Mouse (Mus musculus) liver, embryonic 14.5 days (tissue): Measurements from ENCODE around the gene Gm20458.

Source experiments
- CTCF ChIP-seq: IDR thresholded peaks from 2 replicates; pipeline ENCODE4 v1.5.1; 2016; ENCODE audit warnings: antibody characterized with exemption, low read depth, control low read depth
- EP300 ChIP-seq: IDR thresholded peaks from 2 replicates; pipeline ENCODE4 v1.6.1; 2016; ENCODE audit warnings: antibody characterized with exemption, low read depth

DNA sequence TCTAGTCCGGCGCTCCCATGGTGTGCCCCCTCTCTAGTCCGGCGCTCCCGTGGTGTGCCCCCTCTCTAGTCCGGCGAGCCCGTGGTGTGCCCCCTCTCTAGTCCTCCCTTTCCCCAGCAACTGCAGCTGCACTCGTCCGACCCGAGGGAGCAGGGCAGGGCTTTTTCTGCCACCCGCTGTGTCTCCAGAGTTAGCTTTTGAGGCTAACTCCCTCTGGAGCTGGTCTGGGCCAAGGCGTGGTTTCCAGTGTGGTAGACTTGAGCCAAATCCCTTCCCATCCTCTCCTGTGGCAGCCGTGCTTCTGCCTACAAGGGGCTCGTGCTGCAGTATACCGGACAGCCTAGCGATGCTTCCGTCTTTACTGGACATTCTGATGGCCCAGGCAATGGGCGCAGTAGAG, 47.0 kb downstream of the Gm20458 start:
- TF ChIP-seq CTCF (no peak), EP300 (no peak)
